ENCODE assay signal across 9 mouse cellular contexts in genomic region chr12:86810725-86811444, GRCm38 (mm10).
A peak's percentile ranks its signal among the peaks of the same experiment; 100 is the strongest.
DNase-seq lines count a peak whose midpoint lies in the region; ATAC-seq and TF ChIP-seq lines count a peak whose summit lies in the region.
"Had no signal": no experiment of that assay in that cellular context is flagged by ENCODE, and none has a peak within 500 bp of the region (broad histone marks: within the 10 kb centered on the region; RNA-seq: fewer than 3 reads in every experiment).

No protein-coding gene starts in this region.

- ATAC-seq in heart, embryonic 14.5 days (ENCODE audit: insufficient number of reproducible peaks, insufficient read depth, low FRiP score, low read depth), result no peak
- peak; percentile 16; the same call in 1 of the 2 replicates for ATAC-seq in liver, embryonic 15.5 days (ENCODE audit: insufficient read depth)

- intact Hi-C loops in left cerebral cortex, adult 2 months (cut with DNase I), result no loop called here

- no peaks in the 10 kb centered on the region for H3K36me3 ChIP-seq in heart, embryonic 14.5 days (ENCODE audit: control insufficient read depth, insufficient read depth, low read length)
- H3K36me3 ChIP-seq in liver, embryonic 15.5 days (replicated peaks), result no peaks in the 10 kb centered on the region
- H3K36me3 ChIP-seq: neural tube, embryonic 12.5 days had no signal

- H3K27me3 ChIP-seq in heart, embryonic 14.5 days (ENCODE audit: control insufficient read depth, insufficient read depth, low read length), result no peaks in the 10 kb centered on the region
- H3K27me3 ChIP-seq in liver, embryonic 15.5 days, result peaks cover 25% of the 10 kb centered on the region; the same call in 1 of the 2 replicates
- H3K27me3 ChIP-seq: neural tube, embryonic 12.5 days had no signal

- TF ChIP-seq CTCF in left cerebral cortex, adult 2 months (IDR thresholded peaks at IDR 0.05), result no peak; the same call in 1 of the 2 replicates

- H3K4me3 ChIP-seq in left cerebral cortex, adult 2 months, result no peak overlapping the region
- H3K4me3 ChIP-seq in heart, embryonic 14.5 days (ENCODE audit: control insufficient read depth in 1 of 2, insufficient read depth in 1 of 2, low read depth in 1 of 2, low read length in 2 of 2), result no peak overlapping the region
- no peak overlapping the region for H3K4me3 ChIP-seq in liver, embryonic 15.5 days (replicated peaks)
- H3K4me3 ChIP-seq: neural tube, embryonic 12.5 days had no signal

- no peaks in the 10 kb centered on the region for H3K9me3 ChIP-seq in heart, embryonic 14.5 days (ENCODE audit: control insufficient read depth, low read length)
- no peaks in the 10 kb centered on the region for H3K9me3 ChIP-seq in liver, embryonic 15.5 days (replicated peaks)
- H3K9me3 ChIP-seq: neural tube, embryonic 12.5 days had no signal

- H3K4me1 ChIP-seq in heart, embryonic 14.5 days (ENCODE audit: control insufficient read depth in 2 of 2, insufficient read depth in 2 of 2, low read length in 2 of 2), result peaks cover 25 to 49% of the 10 kb centered on the region in 2 experiments
- peaks cover 24% of the 10 kb centered on the region for H3K4me1 ChIP-seq in liver, embryonic 15.5 days (replicated peaks)

- no peak overlapping the region for H3K4me2 ChIP-seq in heart, embryonic 14.5 days (ENCODE audit: low read length)
- H3K4me2 ChIP-seq in liver, embryonic 15.5 days, result no peak overlapping the region
- H3K4me2 ChIP-seq: neural tube, embryonic 12.5 days had no signal

- no peak overlapping the region for H3K9ac ChIP-seq in heart, embryonic 14.5 days (ENCODE audit: low read length)
- H3K9ac ChIP-seq in liver, embryonic 15.5 days, result no peak overlapping the region
- H3K9ac ChIP-seq: neural tube, embryonic 12.5 days had no signal

- peak in 1 of 2 experiments; percentile 65 for DNase-seq in left cerebral cortex, adult 2 months (ENCODE audit: extremely low spot score in 1 of 2, low spot score in 2 of 2)
- DNase-seq in left cerebral cortex, adult 18-20 months (ENCODE audit: low spot score in 2 of 2), result no peak
- DNase-seq in adrenal gland, postnatal 36 days, result peak; percentile 71 to 79
- peak; percentile 70 to 74 for DNase-seq in natural killer cell, adult 2 months (ENCODE audit: low spot score in 2 of 2)
- no peak for DNase-seq in urinary bladder, postnatal 25 days (ENCODE audit: low spot score)
- no peak for DNase-seq in gastrocnemius, adult 18-20 months (ENCODE audit: low spot score)

- peak overlapping the region; percentile 69 for H3K27ac ChIP-seq in left cerebral cortex, adult 2 months
- peak overlapping the region; percentile 65 to 80 for H3K27ac ChIP-seq in heart, embryonic 14.5 days (replicated peaks in 1 of 2; ENCODE audit: control insufficient read depth in 1 of 2, insufficient read depth in 1 of 2, low read depth in 2 of 2, low read length in 2 of 2)
- peak overlapping the region; percentile 59 for H3K27ac ChIP-seq in liver, embryonic 15.5 days (replicated peaks)
- H3K27ac ChIP-seq: neural tube, embryonic 12.5 days had no signal

- WGBS in heart, embryonic 14.5 days, result 34% methylated on average over 11 of the region's 11 CpGs
- 29% methylated on average over 11 of the region's 11 CpGs for WGBS in liver, embryonic 15.5 days (ENCODE audit: insufficient replicate concordance)

Comparison
In these comparisons a context has a peak if more than half of its experiments do, and no peak if none do; other contexts are left out.
1. DNase-seq: peak in adrenal gland, postnatal 36 days (2 of 2) and natural killer cell, adult 2 months (2 of 2); none in left cerebral cortex, adult 18-20 months (0 of 2), urinary bladder, postnatal 25 days (single experiment) and gastrocnemius, adult 18-20 months (single experiment).
2. Peak in every context shown above with its lines, with median percentiles within 50 percentile points of each other: H3K27ac ChIP-seq.